Mouse (Mus musculus) urinary bladder, postnatal 36 days (tissue): ENCODE measurements at regions not wholly inside any gene's neighbourhood (a gene's known extent, or its start where the extent isn't known, plus 50 kb on each side); places are given as distances from the start of the nearest gene placed in this dataset.
A peak's percentile ranks its signal among the peaks of the same experiment; 100 is the strongest.

Experiments used
- DNase-seq, 2 experiments: peaks; one replicate each; pipeline ENCODE4 v3.0.0; 2022; ENCODE audit warnings: low spot score in 2 of 2, mixed read lengths in 1 of 2

DNA sequence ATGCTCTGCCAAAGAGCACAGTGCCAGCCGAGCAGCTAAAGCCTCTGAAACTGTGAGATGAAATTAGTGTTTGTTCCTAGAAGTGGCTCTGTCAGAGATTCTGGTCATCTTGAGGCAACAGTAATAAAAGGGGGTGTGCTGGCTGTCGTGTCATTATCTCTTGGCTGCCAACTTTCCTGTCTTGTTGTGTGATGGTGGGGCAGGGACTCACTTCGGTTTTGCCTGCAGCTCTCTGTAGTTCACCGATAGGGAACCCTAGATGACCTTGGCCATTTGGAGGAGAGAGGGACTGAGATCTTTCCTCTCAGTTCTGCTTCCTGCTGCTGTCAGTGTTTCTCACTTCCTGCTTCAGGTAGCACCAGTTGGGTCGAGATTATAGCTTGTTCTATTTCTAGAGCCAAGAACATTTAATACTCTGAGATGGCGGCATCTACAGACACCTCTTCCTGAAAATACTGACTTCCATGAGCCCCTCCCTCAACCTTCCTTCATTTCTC is 159.8 kb upstream of the Kbtbd8 start:
- DNase-seq = no peak

- DNase-seq = no peak
These were observed 162.5 kb upstream of the Kbtbd8 start for GRCm38 (mm10) chr6:94954580-94954979.

DNA sequence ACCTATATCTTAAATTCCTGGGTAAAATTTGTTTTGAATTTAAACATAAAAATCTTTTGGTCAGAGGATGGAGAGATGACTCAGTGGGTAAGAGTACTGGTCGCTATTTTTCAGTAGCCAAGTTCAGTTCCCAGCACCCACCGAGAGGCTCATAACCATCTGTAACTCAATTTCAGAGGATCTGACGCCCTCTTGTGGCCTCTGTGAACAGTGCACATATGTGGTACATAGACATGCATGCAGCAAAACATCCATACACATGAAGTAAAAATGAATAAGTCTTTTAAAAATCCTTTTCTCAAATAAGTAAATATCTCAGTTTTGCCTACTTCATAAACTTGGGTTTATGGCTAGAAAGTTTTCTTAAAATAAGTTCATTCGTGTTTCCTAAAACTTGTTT is 163.4 kb upstream of the Kbtbd8 start:
- DNase-seq = no peak

GRCm38 (mm10) chr6:94951971-94952768 is 164.9 kb upstream of the Kbtbd8 start:
- DNase-seq = no peak

- DNase-seq = no peak
These were observed 166.1 kb upstream of the Kbtbd8 start for GRCm38 (mm10) chr6:94950944-94951343.

GRCm38 (mm10) chr6:94950319-94950718 is 166.7 kb upstream of the Kbtbd8 start:
- DNase-seq = no peak

- DNase-seq = no peak
These were observed 170.6 kb upstream of the Kbtbd8 start for GRCm38 (mm10) chr6:94946352-94946900.

- no peak for DNase-seq
These were observed 171.3 kb upstream of the Kbtbd8 start for GRCm38 (mm10) chr6:94945715-94946114.

GRCm38 (mm10) chr6:94944196-94944595 is 172.8 kb upstream of the Kbtbd8 start:
- DNase-seq = no peak

DNA sequence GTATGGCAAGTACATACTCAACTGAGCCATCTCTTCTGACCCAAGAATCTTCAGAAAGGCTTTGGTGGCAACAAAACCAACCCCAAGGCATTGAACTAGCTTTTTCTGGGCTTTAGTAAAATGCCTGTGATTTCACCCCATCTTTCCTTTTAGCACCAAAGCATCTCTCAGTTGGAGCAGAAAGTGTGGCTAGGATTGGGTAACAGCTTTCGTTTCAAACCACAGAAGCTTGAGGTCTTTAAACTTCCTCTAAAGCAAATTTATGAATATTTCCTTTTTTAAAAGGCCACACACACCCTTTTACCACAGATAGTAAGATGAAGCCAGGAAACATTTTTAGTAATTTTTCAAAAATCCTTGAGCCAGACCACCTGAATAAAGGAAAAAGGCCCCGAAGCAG is 178.1 kb upstream of the Kbtbd8 start:
- no peak for DNase-seq

DNA sequence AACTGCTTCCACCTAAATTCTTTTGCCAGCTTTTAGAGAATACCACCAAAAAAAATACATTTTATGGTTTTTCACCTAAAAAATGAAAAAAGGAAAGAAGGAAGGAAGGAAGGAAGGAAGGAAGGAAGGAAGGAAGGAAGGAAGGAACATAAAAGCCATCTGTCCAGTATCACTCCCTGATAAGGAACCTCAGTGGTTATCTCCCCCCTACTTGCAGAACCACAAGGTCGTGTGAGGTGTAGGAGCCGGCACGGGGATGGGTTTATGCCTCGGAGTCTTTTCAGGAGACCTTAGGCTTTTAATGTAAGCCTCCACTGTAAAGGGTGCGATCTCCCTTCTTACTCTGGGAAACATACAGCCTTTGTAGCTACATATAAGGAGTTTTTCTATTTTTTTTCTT is 180.8 kb upstream of the Kbtbd8 start:
- DNase-seq = no peak

GRCm38 (mm10) chr6:94935706-94936105 is 181.3 kb upstream of the Kbtbd8 start:
- DNase-seq = peak in 1 of 2 experiments; percentile 55

DNA sequence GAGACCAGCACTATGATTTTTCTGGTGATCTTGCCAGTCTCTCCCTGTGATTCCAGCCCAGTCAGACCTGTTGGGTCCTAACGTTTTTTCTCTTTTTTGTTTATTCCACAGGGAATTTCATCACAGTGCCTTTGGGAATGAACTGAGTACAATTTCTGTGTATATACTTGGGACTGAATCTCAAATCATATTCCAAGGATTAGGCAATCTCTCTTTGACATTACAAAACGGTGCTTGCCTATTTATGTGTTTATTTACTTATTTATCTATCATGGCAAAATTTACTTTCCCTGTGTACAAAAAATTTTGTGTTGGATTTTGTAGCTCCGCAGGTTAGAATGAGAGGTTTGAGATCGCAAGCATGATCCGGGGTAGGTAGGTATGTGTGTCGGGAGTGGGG is 189.2 kb upstream of the Kbtbd8 start:
- DNase-seq = no peak

DNA sequence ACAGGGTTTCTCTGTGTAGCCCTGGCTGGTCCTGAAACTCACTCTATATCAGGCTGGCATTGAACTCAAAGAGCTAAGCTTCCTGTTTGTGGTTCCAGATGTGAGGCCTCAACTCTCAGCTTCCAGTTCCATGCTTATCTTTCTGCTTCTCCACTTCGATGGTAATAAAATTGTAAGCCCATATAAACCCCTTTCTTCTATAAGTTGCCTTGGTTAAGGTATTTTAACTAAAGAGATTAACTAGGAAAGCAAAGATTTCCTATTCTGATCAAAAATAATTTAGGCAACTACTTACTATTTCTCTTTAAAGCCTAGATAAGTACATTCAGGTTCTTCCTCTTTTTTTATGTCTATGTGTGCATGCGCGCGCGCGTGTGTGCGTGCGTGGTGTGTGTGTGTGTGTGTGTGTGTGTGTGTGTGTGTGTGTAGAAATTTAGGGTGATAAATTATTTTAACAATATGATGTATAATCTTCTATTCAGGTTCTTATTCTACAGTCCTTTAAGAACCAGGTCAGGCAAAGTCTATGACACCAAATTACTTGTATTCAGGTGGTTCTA is 190.3 kb upstream of the Kbtbd8 start:
- DNase-seq = no peak

DNA sequence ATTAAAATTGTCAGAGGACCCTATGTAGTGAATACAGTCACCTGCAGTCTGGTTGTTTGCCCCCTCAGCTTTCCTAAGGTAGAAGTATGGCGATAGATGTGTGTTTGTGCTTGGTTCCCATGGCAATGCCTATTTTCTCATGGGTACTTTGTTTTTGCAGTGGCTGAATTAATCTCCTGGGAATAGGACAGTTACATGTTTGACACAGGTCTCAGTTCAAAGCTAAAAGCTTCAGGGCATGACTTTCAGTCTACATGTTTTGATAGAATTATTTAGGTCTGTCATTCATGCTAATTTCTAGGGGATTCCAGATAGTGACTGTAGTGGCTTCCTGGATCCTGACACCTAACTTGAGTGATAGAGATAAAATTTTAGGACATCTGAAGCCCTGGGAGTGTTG is 191.6 kb upstream of the Kbtbd8 start:
- no peak for DNase-seq

- DNase-seq = no peak
These were observed 192.6 kb upstream of the Kbtbd8 start for GRCm38 (mm10) chr6:94924338-94925039.

- no peak for DNase-seq
These were observed 195.3 kb upstream of the Kbtbd8 start for GRCm38 (mm10) chr6:94921741-94922140.

DNA sequence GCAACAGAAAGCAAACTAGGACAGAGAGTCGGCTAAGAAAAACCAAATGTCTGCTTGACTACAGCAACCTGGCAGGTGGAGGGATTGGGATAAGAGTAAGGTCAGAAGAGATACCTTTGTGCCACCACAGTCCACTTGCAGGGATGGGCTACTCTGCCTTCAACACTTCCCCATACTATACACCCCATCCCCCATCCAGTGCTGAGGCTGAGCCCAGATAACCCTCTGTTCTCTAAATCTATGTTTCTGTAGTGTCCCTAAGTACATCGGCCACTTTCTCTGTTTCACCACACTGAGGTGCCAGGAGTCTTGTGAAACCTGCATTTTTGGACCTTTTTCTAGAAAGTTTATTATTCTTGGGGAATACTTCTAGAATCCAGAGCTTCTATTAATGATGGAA is 196.3 kb upstream of the Kbtbd8 start:
- DNase-seq = no peak

GRCm38 (mm10) chr6:94919194-94919743 is 197.8 kb upstream of the Kbtbd8 start:
- no peak for DNase-seq

DNA sequence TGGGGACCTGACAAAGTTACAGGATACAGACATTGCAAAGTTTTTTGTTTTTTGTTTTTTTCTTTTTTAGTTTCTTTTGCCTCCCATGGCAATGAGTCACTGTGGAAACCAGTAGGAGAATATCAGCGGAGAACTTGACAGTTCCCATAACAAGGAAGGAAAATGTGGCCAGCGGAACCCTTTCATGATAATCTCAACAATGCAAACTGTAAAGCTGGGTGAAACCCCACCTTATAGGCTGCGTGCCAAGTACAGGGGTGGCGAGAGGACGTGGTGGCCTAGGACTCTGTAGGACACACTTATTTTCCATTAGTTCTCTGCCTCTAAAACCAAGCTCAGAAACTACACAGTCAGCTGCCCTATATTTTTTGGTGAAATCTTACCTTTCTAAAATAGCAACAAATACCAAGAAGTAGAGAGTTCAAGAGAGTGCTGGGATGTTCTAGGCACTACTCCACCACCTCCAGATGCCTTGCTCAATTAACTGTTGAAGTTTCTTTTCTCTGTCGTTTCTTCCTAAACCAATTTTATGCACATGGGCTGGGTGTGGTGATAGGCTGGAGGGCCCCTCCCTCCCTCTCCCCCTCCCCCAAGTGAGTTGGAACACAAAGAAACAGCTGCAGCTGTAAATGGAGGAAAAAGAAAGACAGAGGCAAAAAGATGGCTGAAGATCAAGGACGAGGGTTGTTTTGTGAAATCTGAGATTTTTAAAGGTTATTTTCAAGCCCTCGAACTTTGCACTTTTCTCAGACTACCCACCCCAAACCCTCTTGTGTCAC is 201.0 kb upstream of the Kbtbd8 start:
- DNase-seq = peak; percentile 4 to 20

DNA sequence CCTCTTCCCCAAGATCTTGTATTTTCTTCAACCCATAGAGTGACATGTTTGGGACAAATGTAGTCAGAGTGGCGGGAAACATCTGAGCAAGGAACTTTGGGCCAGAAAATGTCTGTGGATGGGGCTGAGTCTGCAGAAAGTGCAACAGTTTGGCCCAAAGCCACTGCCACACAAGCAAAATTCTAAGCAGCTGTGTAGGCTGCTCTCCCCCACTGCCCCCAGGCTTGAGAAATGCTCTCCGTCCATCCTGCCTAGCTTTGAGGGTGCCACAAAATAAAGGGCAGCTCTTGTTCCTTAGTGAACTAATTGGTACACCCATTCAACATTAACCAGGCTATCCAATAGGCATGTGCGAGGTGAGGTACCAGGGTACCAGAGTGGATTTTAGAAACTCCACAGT is 205.2 kb upstream of the Kbtbd8 start:
- DNase-seq = no peak
